Mouse (Mus musculus) NIH3T3 (cell line): ENCODE measurements at regions not wholly inside any gene's neighbourhood (a gene's known extent, or its start where the extent isn't known, plus 50 kb on each side); places are given as distances from the start of the nearest gene placed in this dataset.

Experiments
- DNase-seq: peaks from one replicate; pipeline ENCODE4 v3.0.0-alpha.2; 2012; ENCODE audit warnings: low read depth

GRCm38 (mm10) chr16:49573171-49573517 is 125.9 kb upstream of the Ift57 start:
- no peak for DNase-seq

GRCm38 (mm10) chr16:49578976-49579375 is 120.1 kb upstream of the Ift57 start:
- DNase-seq = no peak

GRCm38 (mm10) chr16:49580708-49581107 is 118.3 kb upstream of the Ift57 start:
- DNase-seq = no peak

- DNase-seq = no peak
These were observed 92.5 kb upstream of the Ift57 start for GRCm38 (mm10) chr16:49606500-49606899.

GRCm38 (mm10) chr16:49614801-49615200 is 84.2 kb upstream of the Ift57 start:
- DNase-seq = no peak

DNA sequence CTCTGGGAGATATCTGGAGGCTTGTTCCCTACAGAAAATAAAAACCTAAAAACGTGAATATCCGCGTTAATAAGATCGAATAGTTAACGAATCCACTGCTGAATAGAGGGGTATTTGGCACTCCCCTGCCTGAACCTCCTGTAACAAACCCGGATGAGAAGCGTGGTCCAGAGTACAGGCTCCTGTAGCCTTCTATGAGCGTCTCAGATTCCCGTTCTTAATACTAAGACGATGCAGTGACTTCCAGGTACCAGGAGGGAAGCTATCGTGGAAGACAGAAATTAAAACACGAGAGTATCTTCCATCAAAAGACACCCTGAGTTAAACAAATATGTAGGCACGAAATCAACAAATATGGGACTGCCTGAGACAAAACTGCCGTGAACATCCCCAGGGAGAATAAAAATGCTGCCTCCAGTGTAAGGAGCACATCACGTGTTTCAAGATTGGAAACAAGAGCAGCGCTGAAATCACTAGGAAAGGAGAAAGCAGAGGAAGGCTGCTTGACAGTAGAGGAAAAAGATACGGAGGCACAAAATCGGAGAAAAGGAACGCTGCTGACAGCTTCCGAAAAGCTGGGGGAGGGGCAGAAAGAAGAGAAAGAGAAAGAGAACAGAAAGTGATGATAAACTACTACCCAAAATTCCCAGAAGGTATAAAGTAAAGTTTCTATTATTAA is 83.6 kb upstream of the Ift57 start:
- no peak for DNase-seq

DNA sequence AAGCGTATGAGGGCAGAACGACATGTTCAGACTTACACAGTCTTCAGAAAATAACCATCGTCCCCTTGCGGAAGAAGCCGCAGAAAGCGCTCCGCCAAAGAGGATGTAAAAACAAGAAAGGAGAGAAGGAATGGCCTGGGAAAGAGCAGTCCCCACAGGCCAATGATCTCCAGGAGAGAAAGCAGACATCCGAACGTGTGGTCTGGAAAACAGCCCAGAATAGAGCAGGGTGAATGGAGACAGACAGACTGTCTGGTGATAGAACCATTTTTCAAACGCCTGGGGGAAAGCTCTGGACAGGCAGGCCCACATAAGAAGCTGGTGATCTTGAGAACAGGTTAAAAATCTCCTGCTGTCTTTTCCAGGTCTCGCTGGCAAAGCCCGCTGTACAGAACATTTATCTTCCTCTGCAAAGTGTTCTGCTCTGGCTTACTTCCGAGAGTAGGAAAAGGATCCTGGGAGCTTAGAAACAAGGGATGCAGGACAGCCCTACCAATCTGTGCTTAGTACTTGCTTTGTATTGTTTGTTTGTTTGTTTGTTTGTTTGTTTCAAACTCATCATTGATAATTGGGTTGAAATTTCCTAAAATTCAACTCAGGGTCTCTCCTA is 82.7 kb upstream of the Ift57 start:
- DNase-seq = peak; percentile 4

DNA sequence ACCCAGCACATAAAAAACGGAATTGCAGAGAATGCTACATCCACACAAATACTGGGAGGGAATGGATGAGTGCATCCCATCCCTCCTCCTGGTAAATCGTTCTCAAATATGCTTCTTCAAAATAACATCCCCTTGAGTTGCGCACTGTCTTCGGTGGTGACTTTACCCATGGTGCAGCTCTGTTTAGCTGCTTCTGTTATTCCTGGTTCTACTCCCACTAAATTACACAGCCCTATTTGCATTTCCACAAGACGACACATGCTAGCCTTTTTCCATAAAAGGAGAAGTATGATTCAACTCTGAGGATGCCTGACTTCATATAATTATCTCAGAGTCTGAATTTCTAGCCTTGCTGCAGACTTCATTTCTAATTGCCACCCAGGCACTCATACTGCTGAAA is 65.5 kb upstream of the Ift57 start:
- no peak for DNase-seq

GRCm38 (mm10) chr16:49635506-49635905 is 63.5 kb upstream of the Ift57 start:
- DNase-seq = no peak

GRCm38 (mm10) chr16:49636467-49636866 is 62.6 kb upstream of the Ift57 start:
- DNase-seq = no peak

DNA sequence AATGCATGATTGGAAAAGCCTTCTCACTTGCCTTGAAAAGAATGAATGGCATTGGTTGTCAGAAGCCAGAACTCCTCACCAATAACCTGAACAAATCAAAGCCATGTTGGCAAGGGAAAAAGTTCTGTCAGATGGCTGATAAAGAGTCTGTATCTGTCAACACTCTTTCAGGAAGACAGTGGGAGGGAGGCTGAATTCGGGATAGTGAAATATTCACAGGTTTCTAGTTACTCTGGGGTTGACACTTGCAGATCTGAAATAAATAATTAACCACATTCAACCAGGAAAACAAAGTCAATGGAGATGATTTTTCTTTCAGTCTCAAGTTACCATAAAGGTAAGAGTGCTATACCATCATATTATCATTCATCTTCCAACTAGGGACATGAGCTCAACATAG is 56.3 kb upstream of the Ift57 start:
- DNase-seq = no peak

- DNase-seq = no peak
These were observed 54.6 kb upstream of the Ift57 start for GRCm38 (mm10) chr16:49644416-49644815.

GRCm38 (mm10) chr16:49646479-49646878 is 52.6 kb upstream of the Ift57 start:
- no peak for DNase-seq
